Mouse (Mus musculus) bone marrow macrophage, adult 2 months (primary cell): ENCODE measurements around the gene Fam207a.

Source experiments
- CTCF ChIP-seq: IDR thresholded peaks from 2 replicates; pipeline ENCODE4 v1.5.1; 2012; ENCODE audit warnings: low read depth, mild to moderate bottlenecking, low read length, moderate library complexity
- POLR2A ChIP-seq: IDR thresholded peaks from 2 replicates; pipeline ENCODE4 v1.6.1; 2012; ENCODE audit warnings: mild to moderate bottlenecking, low read depth, low read length, borderline replicate concordance

GRCm38 (mm10) chr10:77523321-77523720 lies 7.7 kb upstream of the Fam207a start:
- no peak for TF ChIP-seq CTCF
- TF ChIP-seq POLR2A, result no peak
